Mouse (Mus musculus): ENCODE results near the gene Tll1. TPM values are rescaled to one million over a fixed set of nuclear protein-coding genes. Genes with fewer than 3 reads are reported as not detected.
"Not testable (repeated sequence)": the region's sequence is repeated elsewhere in the genome, so short reads cannot be mapped to it uniquely, and the experiment has no call there.

Tll1 gene
- total RNA-seq, 2 experiments from 2014 or later: 1.2 to 1.8 TPM

GRCm38 (mm10) chr8:64057571-64057970 is 148.5 kb downstream of the Tll1 start:
- no peak for DNase-seq

GRCm38 (mm10) chr8:64048556-64048955 is 157.5 kb downstream of the Tll1 start:
- DNase-seq: no peak

GRCm38 (mm10) chr8:64047963-64048505 is 158.0 kb downstream of the Tll1 start:
- DNase-seq: no peak

GRCm38 (mm10) chr8:64041303-64041884 is 164.7 kb downstream of the Tll1 start:
- DNase-seq: no peak

- DNase-seq: no peak
Measured at GRCm38 (mm10) chr8:64030672-64031385, 175.2 kb downstream of the Tll1 start.

- no peak for DNase-seq
Measured at GRCm38 (mm10) chr8:64030081-64030480, 176.0 kb downstream of the Tll1 start.

- no peak for DNase-seq
Measured at GRCm38 (mm10) chr8:64029525-64029924, 176.5 kb downstream of the Tll1 start.

GRCm38 (mm10) chr8:64024359-64024758 is 181.7 kb downstream of the Tll1 start:
- DNase-seq: peak; percentile 4

GRCm38 (mm10) chr8:64023579-64023978 is 182.5 kb downstream of the Tll1 start:
- no peak for DNase-seq

- no peak for DNase-seq
Measured at GRCm38 (mm10) chr8:64023027-64023426, 183.0 kb downstream of the Tll1 start.

- not testable (repeated sequence) for DNase-seq
Measured at GRCm38 (mm10) chr8:63970612-63971391, 235.3 kb downstream of the Tll1 start.
